Mouse (Mus musculus) adrenal gland, postnatal 14 days (tissue): ENCODE measurements around the gene Acacb. TPM values are rescaled to one million over a fixed set of nuclear protein-coding genes. Genes with fewer than 3 reads are reported as not detected.

Experiments
- DNase-seq: peaks from one replicate; pipeline ENCODE4 v3.0.0; 2021; ENCODE audit warnings: mixed read lengths
- total RNA-seq: library from RNA; stranded (reverse); gene quantifications from 2 replicates; pipeline ENCODE4 v1.2.3, GENCODE M21; 2021

Acacb gene
- total RNA-seq, 1 experiment from 2014 or later, result 121 TPM

- no peak for DNase-seq
Measured at GRCm38 (mm10) chr5:114268646-114269045, 122.3 kb downstream of the Acacb start.

- DNase-seq, result no peak
Measured at GRCm38 (mm10) chr5:114269499-114269898, 123.2 kb downstream of the Acacb start.

DNA sequence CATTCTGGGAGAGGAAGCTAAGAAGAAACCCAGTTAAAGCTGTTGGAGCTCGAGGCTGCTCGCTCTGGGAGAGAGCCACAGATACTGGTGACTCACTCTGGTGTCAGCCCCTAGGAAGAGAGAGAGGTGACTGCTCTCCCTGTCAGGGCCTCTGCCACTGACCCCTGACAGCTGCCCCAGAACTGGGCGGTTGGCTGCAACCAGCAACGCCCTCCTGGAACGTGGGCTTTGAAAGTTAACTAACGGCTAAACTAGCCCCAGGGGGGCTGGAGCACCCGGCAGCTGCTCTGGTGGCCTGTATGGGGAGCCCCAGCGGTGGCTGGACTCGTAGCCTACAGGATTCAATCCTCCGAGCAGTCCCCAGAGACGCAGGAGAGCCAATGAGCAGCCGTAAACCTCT, 123.6 kb downstream of the Acacb start:
- peak; percentile 28 for DNase-seq

GRCm38 (mm10) chr5:114273693-114274402, 127.5 kb downstream of the Acacb start, which contains the start of gene Foxn4:
TSS of gene Foxn4 (minus strand) at chr5:114273807.
- DNase-seq, result peak; percentile 32

DNA sequence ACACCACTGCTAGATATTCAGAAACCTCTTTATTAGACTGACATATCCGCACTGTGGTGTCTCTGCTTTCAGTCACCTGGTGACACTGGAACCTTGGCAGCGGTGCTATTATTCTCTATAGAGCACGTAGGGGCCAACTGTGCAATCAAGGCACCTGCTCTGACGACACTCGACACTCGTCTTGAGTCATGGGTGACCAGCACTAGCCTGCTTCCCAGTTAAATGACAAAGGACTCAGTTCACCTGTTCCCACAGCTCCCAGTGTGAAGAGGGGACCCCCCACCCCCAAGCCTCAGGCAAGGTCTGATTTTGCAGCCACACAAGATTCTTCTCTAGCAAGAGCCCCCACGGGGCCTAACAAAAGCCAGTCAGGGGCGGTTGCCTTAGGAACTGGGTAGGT, 129.0 kb downstream of the Acacb start:
- no peak for DNase-seq

- no peak for DNase-seq
Measured at GRCm38 (mm10) chr5:114275991-114276390, 129.7 kb downstream of the Acacb start.

DNA sequence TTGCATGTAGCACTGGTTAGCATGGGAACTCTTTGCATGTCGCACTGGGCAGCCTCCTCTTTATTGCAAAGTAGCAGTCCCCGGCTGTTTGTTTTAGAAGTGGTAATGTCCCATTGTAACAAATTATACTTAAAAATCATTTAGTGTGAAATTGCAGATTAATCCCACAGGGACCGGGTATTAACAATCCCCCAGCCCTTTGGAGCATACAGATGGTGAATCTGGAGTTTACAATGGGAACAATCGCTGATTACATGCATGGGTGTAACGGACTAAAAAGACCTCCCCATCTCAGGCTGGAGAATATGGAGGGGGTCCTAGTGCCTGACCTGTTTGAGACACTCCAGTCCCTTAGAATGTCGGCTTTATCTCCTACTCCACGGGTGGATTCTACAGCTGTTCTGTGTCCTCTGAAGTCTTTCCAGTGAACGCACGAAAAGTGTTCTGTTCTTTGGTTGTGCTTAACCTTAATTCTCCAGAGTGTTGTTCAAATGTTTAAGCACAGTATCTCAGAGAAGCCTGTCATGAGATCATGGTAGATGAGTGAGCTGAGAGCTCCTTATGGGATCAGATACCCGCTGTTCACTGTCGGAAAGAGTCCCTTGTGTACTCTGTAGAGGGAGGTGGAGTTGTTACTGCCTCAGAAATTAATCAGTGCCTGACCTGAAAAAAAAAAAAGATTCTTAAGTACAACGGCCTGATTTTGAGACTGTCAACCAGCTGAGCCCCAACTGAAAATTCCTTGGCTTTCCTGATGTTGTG, 133.2 kb downstream of the Acacb start:
- DNase-seq, result no peak

- no peak for DNase-seq
Measured at GRCm38 (mm10) chr5:114282346-114282745, 136.0 kb downstream of the Acacb start.

- no peak for DNase-seq
Measured at GRCm38 (mm10) chr5:114284604-114285397, 138.5 kb downstream of the Acacb start.

DNA sequence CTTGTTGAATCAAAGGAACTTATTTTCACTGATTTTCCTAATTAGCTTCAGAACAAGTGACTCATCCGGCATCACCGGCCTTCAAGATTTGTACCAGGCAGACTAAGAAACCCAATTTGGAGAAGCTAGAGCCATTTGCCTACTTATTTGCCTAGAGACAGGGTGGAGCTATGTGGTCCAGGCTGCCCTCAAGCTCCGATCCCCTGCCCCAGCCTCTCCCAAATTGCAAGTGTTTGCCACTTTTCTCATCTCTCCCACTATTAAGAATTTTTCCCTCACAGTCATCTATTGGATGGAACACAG, 139.0 kb downstream of the Acacb start:
- no peak for DNase-seq

GRCm38 (mm10) chr5:114286102-114286501, 139.8 kb downstream of the Acacb start:
- no peak for DNase-seq

DNA sequence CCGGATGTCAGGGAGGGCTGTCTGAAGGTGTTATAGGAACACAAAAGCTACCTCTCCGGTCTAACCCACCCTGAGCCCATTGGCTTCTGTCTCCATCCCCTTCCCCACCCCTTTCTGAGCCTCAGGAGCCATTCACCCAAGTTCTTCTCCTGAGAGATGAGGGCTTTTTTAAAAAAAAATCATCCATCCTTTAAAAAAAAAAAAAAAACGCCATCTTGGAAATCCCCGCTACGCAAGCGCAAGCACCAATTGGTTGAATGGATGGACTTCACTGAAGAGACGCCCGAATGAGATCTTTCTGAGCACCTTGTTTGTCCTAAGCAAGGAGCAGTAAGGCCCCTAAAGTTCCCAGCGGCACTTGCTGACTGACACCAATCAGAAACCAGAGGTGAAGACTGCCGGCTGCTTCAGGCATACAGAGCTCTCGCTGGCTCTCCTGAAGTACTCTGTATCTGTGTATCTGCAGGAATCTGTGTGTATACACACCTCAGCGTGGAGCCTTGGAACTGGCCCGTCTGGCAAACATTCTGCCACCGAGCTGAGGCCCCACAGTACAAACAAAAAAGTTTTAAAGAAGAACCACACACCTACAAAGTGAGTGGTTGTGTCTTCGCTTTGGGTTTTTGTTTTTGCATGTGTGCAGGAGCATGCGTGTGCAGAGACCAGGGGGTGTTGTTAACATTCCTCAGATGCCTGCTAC, 140.7 kb downstream of the Acacb start:
- no peak for DNase-seq

DNA sequence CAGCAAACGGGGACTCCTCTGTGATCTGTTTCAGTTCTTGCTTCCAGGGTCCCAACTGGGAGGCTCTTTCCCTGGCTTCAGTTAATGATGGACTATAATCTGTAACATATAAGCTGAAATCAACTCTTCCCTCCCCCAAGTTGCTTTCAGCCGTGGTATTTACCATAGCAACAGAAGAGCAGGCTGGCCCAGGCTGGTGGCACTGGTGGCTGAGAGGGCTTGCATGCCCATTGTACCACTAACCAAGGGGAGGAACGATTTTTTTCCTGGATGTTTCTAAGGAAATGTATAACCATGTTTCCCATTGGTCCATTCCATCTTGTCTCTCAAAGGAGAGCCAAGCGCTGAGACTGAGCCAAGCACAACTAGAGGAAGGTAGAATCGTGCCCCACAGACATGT, 142.1 kb downstream of the Acacb start:
- DNase-seq, result no peak

DNA sequence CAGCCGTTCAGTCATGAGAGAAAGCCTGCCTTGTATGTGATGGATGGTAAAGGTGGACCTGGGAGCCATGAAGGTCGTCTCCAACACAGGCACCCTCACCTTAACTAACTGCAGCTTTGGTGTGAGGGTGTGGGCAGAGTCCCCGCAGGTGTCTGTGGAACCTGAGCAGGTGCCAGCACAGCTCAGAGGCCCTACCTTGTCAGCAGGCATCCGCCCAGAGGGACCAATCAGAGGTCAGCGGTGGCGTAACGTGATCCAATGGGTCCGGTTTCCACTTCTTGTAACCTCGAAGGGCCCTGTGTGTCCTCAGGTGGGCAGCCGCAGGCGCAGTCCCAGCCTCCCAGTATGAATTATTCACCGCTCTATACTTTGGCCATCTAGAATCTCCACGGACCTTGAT, 142.5 kb downstream of the Acacb start, which contains the start of gene Myo1h:
Gene Myo1h, plus strand, starts transcription at position 293 of the 400 bp plus-strand sequence.
- no peak for DNase-seq

DNA sequence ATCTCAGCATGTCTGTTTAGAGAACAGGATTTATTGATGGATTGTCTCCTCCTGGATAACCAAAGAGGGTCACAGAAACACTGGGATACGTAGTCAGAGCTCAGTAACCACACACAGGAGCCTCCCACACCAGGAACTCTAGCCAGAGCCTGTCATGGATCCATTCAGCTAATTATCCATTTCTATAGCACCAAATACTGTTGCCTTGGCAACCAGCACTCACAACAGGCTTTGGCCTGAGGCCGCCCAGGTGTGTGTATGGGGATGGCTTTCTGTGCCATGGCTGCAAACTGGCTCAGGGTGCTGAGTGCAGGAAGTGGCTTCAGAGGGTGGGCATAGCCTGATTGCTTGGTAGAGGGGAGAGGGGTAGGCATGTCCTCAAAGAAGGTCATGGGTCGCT, 143.7 kb downstream of the Acacb start:
- DNase-seq, result no peak

GRCm38 (mm10) chr5:114296693-114297631, 150.6 kb downstream of the Acacb start:
- peak; percentile 64 for DNase-seq

GRCm38 (mm10) chr5:114298212-114298894, 152.0 kb downstream of the Acacb start:
- DNase-seq, result no peak

GRCm38 (mm10) chr5:114299156-114299855, 153.0 kb downstream of the Acacb start:
- no peak for DNase-seq

DNA sequence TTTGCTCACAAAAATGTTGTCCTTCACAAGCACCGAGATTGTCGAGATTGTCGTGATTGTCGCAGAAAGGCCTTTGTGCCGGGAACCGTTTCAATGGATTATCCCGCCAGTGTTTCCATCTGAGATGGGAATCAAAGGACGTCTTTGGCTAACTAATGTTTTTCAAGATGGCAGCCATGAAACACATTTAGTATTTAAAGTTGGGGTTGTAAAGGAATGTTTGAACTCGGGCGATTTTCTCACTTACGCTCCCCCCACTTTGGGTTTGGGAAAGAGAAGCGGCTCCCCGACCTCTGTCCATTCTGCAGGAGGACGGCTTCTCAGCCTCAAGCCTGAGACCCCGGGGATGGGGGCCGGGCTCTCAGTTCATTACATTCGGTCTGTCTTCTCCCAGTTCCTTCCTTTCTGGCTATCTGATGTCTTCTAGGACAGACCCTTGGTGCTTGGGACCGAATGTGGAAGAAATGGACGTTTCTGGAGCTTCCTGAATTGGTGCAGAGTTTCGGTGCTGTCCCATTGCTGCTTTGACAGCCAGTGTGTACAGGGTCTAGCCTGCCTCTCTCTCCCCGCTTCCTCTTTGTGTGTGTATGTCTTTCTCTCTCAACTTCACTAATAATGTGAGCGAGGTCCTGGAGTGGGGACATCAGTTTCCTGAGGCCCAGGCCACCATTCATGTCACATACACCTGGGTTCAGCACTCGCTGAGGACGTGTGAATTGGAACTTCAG, 153.7 kb downstream of the Acacb start:
- DNase-seq, result no peak
